Mouse (Mus musculus) liver, embryonic 12.5 days (tissue): ENCODE data around the gene Gpsm3. TPM values are rescaled to one million over a fixed set of nuclear protein-coding genes. Genes with fewer than 3 reads are reported as not detected.

Source experiments
- ATAC-seq: fragments of 200-750 bp; cut with Nextera tagmentation; 2 replicates; pipeline ENCODE4 v1.8.0; 2017; ENCODE audit warnings: moderate number of reproducible peaks, mild to moderate bottlenecking, moderate library complexity
- H3K27ac ChIP-seq: fragments of 300-500 bp; sonication (generic); 2 replicates; pipeline ENCODE4 v1.5.1; 2016; ENCODE audit warnings: mild to moderate bottlenecking
- H3K27me3 ChIP-seq: fragments of 300-500 bp; sonication (generic); replicated peaks from 2 replicates; pipeline ENCODE4 v1.6.1; 2016; ENCODE audit warnings: mild to moderate bottlenecking, moderate library complexity
- H3K36me3 ChIP-seq: fragments of 300-500 bp; sonication (generic); 2 replicates; pipeline ENCODE4 v1.6.1; 2016; ENCODE audit warnings: mild to moderate bottlenecking, moderate library complexity
- H3K4me1 ChIP-seq: fragments of 300-500 bp; sonication (generic); 2 replicates; pipeline ENCODE4 v1.6.1; 2016
- H3K4me2 ChIP-seq: fragments of 300-500 bp; sonication (generic); 2 replicates; pipeline ENCODE4 v1.6.1; 2016; ENCODE audit warnings: mild to moderate bottlenecking, moderate library complexity
- H3K4me3 ChIP-seq: fragments of 300-500 bp; sonication (generic); 2 replicates; pipeline ENCODE4 v1.5.1; 2016; ENCODE audit warnings: mild to moderate bottlenecking, moderate library complexity
- H3K9ac ChIP-seq: fragments of 300-500 bp; sonication (generic); 2 replicates; pipeline ENCODE4 v1.6.1; 2016; ENCODE audit warnings: mild to moderate bottlenecking, moderate library complexity
- H3K9me3 ChIP-seq: fragments of 300-500 bp; sonication (generic); replicated peaks from 2 replicates; pipeline ENCODE4 v1.6.1; 2016; ENCODE audit warnings: mild to moderate bottlenecking, moderate library complexity
- WGBS: fragments of 180-500 bp; shearing (Covaris S2); methylation state at CpG from one replicate; pipeline ENCODE4 v1.1.7; 2016; ENCODE audit not compliant: insufficient replicate concordance; 5-methylcytosine and 5-hydroxymethylcytosine counted together
- polyA plus RNA-seq: library from polyadenylated mRNA; unstranded; fragments of >200 nt; fragmentation: Nextera tagmentation; extraction: Ambion mirVana; gene quantifications from 2 replicates; pipeline ENCODE4 v1.2.1, GENCODE M21; 2016

Gene Gpsm3
- polyA plus RNA-seq, 1 experiment from 2014 or later = 10.7 TPM

- no peak for ATAC-seq
- Histone ChIP-seq H3K27ac (no peak overlapping the region), H3K9me3 (no peaks in the 10 kb centered on the region), H3K4me2 (no peak overlapping the region), H3K27me3 (peaks cover 18% of the 10 kb centered on the region), H3K4me3 (no peak overlapping the region), H3K4me1 (peaks cover 24% of the 10 kb centered on the region), H3K9ac (no peak overlapping the region), H3K36me3 (no peaks in the 10 kb centered on the region)
- 68% methylated on average over 8 of the region's 8 CpGs for WGBS
Measured at GRCm38 (mm10) chr17:34583819-34584218, 5.8 kb upstream of the Gpsm3 start.

DNA sequence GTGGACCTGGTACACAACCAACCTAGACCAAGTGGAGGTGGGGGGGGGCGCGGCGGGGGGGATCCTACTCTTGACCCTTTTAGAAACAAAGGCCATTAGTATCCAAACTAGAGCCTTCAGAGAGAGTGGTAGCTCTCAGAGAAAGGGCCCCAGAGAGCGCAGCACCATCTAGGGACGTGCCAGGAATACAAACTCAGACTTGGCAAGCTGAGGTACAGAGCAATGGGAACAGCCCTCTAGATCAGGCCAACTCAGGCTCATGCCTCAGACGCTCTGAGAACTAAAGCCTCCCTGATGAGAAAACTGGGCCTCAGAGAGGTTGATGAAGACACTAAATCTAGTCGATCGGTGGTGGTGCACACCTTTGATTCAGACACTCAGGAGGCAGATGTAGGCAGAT is 4.5 kb upstream of the Gpsm3 start:
- H3K4me2 ChIP-seq = no peak overlapping the region
- H3K4me3 ChIP-seq = no peak overlapping the region
- no peak for ATAC-seq
- no peaks in the 10 kb centered on the region for H3K36me3 ChIP-seq
- H3K9me3 ChIP-seq = no peaks in the 10 kb centered on the region
- no peak overlapping the region for H3K27ac ChIP-seq
- peaks cover 37% of the 10 kb centered on the region for H3K4me1 ChIP-seq
- H3K9ac ChIP-seq = no peak overlapping the region
- peaks cover 18% of the 10 kb centered on the region for H3K27me3 ChIP-seq
- WGBS = 85% methylated on average over 8 of the region's 8 CpGs

DNA sequence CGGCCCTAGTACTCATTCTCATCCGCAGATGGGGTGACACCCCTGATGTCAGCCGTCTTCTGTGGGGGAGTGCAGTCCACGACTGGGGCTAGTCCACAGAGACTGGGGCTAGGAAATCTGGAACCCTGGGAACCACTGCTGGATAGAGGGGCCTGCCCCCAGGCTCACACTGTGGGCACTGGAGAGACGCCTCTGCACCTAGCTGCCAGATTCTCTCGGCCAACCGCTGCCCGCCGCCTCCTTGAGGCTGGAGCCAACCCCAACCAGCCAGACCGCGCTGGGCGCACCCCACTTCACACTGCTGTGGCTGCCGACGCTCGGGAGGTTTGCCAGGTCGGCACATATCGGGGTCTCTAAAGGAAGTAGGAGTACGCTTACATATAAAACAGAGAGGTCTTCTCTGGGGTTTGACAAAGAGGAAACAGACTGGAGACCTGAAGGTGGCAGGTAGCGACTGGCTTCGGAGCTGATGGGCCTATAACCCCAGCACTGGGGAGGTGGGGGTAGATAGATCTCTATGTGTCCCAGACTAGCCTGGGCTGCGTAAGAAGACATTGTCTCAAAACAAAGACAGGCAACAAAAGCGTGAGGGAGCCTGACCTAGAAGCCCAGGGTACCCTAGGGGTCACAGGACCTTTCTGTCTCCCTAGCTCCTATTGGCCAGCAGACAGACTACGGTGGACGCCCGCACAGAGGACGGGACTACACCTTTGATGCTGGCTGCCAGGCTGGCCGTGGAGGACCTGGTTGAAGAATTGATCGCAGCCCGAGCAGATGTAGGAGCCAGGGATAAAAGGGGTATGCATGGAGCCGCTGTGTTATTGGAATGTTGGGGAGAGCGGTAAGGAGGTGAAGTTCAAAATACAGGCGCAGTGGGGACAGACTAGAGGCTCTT is 3.5 kb upstream of the Gpsm3 start:
- H3K9ac ChIP-seq = peak overlapping the region; percentile 88; the same call in 1 of the 2 replicates
- WGBS = 42% methylated on average over 32 of the region's 32 CpGs
- no peak overlapping the region for H3K27ac ChIP-seq
- peak overlapping the region; percentile 83 for H3K4me3 ChIP-seq
- H3K9me3 ChIP-seq = no peaks in the 10 kb centered on the region
- H3K4me1 ChIP-seq = peaks cover 47% of the 10 kb centered on the region
- no peaks in the 10 kb centered on the region for H3K36me3 ChIP-seq
- peak overlapping the region; percentile 99 for H3K4me2 ChIP-seq
- H3K27me3 ChIP-seq = peaks cover 13% of the 10 kb centered on the region
- no peak for ATAC-seq

GRCm38 (mm10) chr17:34586796-34587422 is 2.7 kb upstream of the Gpsm3 start:
- H3K4me1 ChIP-seq = peaks cover 54% of the 10 kb centered on the region
- peaks cover 13% of the 10 kb centered on the region for H3K27me3 ChIP-seq
- H3K9me3 ChIP-seq = no peaks in the 10 kb centered on the region
- peak overlapping the region; percentile 99 for H3K4me2 ChIP-seq
- H3K36me3 ChIP-seq = no peaks in the 10 kb centered on the region
- under 1% methylated on average over 38 of the region's 38 CpGs for WGBS
- H3K9ac ChIP-seq = peak overlapping the region; percentile 88
- H3K27ac ChIP-seq = peak overlapping the region; percentile 82
- H3K4me3 ChIP-seq = peak overlapping the region; percentile 83
- peak; percentile 82 for ATAC-seq

- Histone ChIP-seq H3K9ac (peak overlapping the region; percentile 88), H3K4me1 (peaks cover 56% of the 10 kb centered on the region), H3K27me3 (peaks cover 13% of the 10 kb centered on the region), H3K27ac (peak overlapping the region; percentile 82), H3K4me3 (peak overlapping the region; percentile 83), H3K36me3 (no peaks in the 10 kb centered on the region), H3K9me3 (no peaks in the 10 kb centered on the region), H3K4me2 (peak overlapping the region; percentile 99)
- peak; percentile 86 for ATAC-seq
- WGBS = under 1% methylated on average over 48 of the region's 50 CpGs
Measured at GRCm38 (mm10) chr17:34587423-34587811, 2.2 kb upstream of the Gpsm3 start.

DNA sequence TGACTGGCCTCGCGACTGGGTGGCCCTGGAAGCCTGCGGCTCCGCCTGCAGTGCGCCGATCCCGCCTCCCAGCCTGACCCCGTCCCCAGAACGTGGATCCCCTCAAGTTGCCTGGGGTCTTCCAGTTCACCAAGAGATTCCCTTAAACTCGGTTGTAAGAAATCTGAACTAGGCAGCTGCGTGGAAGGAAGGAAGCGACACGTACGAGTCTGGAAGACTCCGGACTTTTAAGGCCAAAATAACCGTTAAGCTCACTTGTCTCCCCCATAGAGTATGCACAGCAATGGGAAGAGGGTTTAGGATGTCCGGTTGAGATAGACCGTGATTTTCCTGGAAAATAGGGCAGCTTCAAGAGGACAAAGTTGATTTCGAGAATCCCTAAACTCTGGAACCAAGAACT is 1.8 kb upstream of the Gpsm3 start:
- no peak for ATAC-seq

GRCm38 (mm10) chr17:34588767-34589166 is 839 bp upstream of the Gpsm3 start:
- peaks cover 3% of the 10 kb centered on the region; the same call in 1 of the 2 replicates for H3K36me3 ChIP-seq
- H3K9ac ChIP-seq = peak overlapping the region; percentile 97
- H3K9me3 ChIP-seq = no peaks in the 10 kb centered on the region
- H3K4me2 ChIP-seq = peak overlapping the region; percentile 99
- WGBS = 40% methylated on average over 3 of the region's 3 CpGs
- peaks cover 70% of the 10 kb centered on the region for H3K4me1 ChIP-seq
- peaks cover 8% of the 10 kb centered on the region for H3K27me3 ChIP-seq
- 0 out of 2 replicates have a peak overlapping the region, but pooled peaks have one; percentile 83 for H3K4me3 ChIP-seq
- no peak for ATAC-seq
- H3K27ac ChIP-seq = peak overlapping the region; percentile 89

More for the DNA sequence above, 1.8 kb upstream of the Gpsm3 start:
- no peaks in the 10 kb centered on the region for H3K9me3 ChIP-seq
- H3K4me3 ChIP-seq = peak overlapping the region; percentile 83
- peaks cover 13% of the 10 kb centered on the region for H3K27me3 ChIP-seq
- WGBS = 1% methylated on average over 19 of the region's 19 CpGs
- peak overlapping the region; percentile 99 for H3K4me2 ChIP-seq
- H3K4me1 ChIP-seq = peaks cover 60% of the 10 kb centered on the region
- H3K27ac ChIP-seq = peak overlapping the region; percentile 82
- peak overlapping the region; percentile 88 for H3K9ac ChIP-seq
- H3K36me3 ChIP-seq = no peaks in the 10 kb centered on the region

- 19% methylated on average over 7 of the region's 7 CpGs for WGBS
- Histone ChIP-seq H3K4me3 (peak overlapping the region; percentile 92), H3K9ac (peak overlapping the region; percentile 97)
Measured at GRCm38 (mm10) chr17:34589206-34589605, 400 bp upstream of the Gpsm3 start.

GRCm38 (mm10) chr17:34590154-34590987 is 765 bp downstream of the Gpsm3 start:
- Histone ChIP-seq H3K27ac (peak overlapping the region; percentile 89), H3K9ac (peak overlapping the region; percentile 97), H3K27me3 (peaks cover 7% of the 10 kb centered on the region), H3K4me2 (peak overlapping the region; percentile 99), H3K4me1 (peaks cover 86% of the 10 kb centered on the region), H3K36me3 (peaks cover 19% of the 10 kb centered on the region), H3K9me3 (no peaks in the 10 kb centered on the region), H3K4me3 (peak overlapping the region; percentile 92)
- no peak for ATAC-seq
- WGBS = 43% methylated on average over 15 of the region's 15 CpGs

More at GRCm38 (mm10) chr17:34589206-34589605, 400 bp upstream of the Gpsm3 start:
- no peak for ATAC-seq
- peaks cover 7% of the 10 kb centered on the region for H3K27me3 ChIP-seq
- peak overlapping the region; percentile 89 for H3K27ac ChIP-seq
- H3K36me3 ChIP-seq = peaks cover 7% of the 10 kb centered on the region
- H3K9me3 ChIP-seq = no peaks in the 10 kb centered on the region
- H3K4me1 ChIP-seq = peaks cover 74% of the 10 kb centered on the region
- peak overlapping the region; percentile 99 for H3K4me2 ChIP-seq

DNA sequence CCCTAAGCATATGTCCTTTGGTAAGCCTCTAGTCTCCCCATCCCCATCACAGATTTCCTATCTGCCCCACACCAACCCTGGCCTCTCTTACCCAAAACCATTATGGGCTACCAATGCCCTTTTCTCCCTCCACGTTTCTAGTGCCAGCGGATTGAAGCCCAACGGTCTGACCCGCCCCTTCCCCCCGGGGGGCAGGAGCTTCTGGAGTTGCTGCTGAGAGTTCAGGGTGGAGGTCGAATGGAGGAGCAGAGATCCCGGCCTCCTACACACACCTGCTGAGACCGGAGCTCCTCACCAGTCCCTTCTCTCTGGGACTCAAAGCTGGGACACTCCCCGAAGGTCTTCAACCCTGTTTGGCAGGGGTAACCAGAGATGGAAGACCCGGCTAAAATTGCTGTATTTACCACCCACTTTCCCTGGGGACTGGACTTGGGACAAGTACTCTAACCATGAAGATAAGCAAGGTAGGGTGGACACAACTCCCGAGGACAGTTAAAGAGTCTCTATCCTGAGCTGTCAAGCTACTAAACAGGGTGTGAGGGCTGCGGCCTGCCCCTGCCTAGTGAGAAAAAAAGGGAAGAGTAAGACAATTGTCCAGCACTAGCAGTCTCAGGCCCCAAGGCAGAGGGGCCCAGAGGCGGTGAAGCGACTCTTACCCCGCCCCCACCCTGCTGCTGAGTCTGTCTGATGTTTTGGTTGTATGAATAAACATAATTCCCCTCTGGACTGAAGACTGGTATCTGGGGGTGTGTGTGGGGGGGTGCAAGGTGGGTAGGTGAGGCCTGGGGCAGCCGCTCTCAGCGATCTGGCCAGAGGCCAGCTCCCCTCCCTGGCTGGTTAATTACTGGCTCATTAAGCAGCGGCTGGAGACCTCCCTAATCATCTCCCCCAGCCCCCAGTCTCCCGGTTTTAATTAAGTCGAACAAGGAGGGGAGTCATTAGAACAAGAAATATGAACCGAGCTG is 1.7 kb downstream of the Gpsm3 start, which contains the start of gene Pbx2:
Gene Pbx2, plus strand, starts transcription at position 238 of the 965 bp plus-strand sequence.
- H3K9me3 ChIP-seq = no peaks in the 10 kb centered on the region
- no peak for ATAC-seq
- H3K27me3 ChIP-seq = no peaks in the 10 kb centered on the region
- peaks cover 28% of the 10 kb centered on the region for H3K36me3 ChIP-seq
- peak within 1 kb of the TSS; percentile 92 for H3K4me3 ChIP-seq
- H3K4me2 ChIP-seq = peak within 1 kb of the TSS; percentile 99
- H3K9ac ChIP-seq = peak within 1 kb of the TSS; percentile 97
- peak within 1 kb of the TSS; percentile 89 for H3K27ac ChIP-seq
- H3K4me1 ChIP-seq = peaks cover 89% of the 10 kb centered on the region
- WGBS = 5% methylated on average over 21 of the region's 21 CpGs
